In genomic region chrX:151518181-151518580, GRCm38 (mm10) we compare ENCODE assay signal across 25 mouse cellular contexts. TPM values are rescaled to one million over a fixed set of nuclear protein-coding genes. Genes with fewer than 3 reads are reported as not detected.
DNase-seq lines count a peak whose midpoint lies in the region; ATAC-seq and TF ChIP-seq lines count a peak whose summit lies in the region.
"Had no signal": no experiment of that assay in that cellular context is flagged by ENCODE, and none has a peak within 500 bp of the region (broad histone marks: within the 10 kb centered on the region; RNA-seq: fewer than 3 reads in every experiment).

No protein-coding gene starts in this region.

- H3K36me3 ChIP-seq in MEL (ENCODE audit: control insufficient read depth in 1 of 2, insufficient read depth in 2 of 2, low read length in 2 of 2): peaks cover 0 to 26% of the 10 kb centered on the region in 2 experiments; a peak in 2 of 4 replicates
- H3K36me3 ChIP-seq in liver, embryonic 14.5 days (replicated peaks; ENCODE audit: control insufficient read depth, insufficient read depth, low read depth): no peaks in the 10 kb centered on the region
- H3K36me3 ChIP-seq in hindbrain, embryonic 12.5 days: no peaks in the 10 kb centered on the region
- no peaks in the 10 kb centered on the region for H3K36me3 ChIP-seq in hindbrain, embryonic 16.5 days (ENCODE audit: control insufficient read depth, insufficient read depth, low read length)
- H3K36me3 ChIP-seq: heart, embryonic 13.5 days had no signal

- H3K27ac ChIP-seq in MEL (ENCODE audit: control insufficient read depth, low read depth, low read length): no peak overlapping the region
- no peak overlapping the region for H3K27ac ChIP-seq in liver, embryonic 14.5 days
- no peak overlapping the region for H3K27ac ChIP-seq in hindbrain, embryonic 12.5 days
- H3K27ac ChIP-seq in hindbrain, embryonic 16.5 days (ENCODE audit: low read depth, low read length): no peak overlapping the region
- H3K27ac ChIP-seq: heart, embryonic 13.5 days; stomach, postnatal 0 days had no signal

- ATAC-seq in erythroblast, adult 5-6 weeks (replicated peaks; ENCODE audit: low FRiP score, poor library complexity, severe bottlenecking): peak; percentile 45
- no peak for ATAC-seq in liver, embryonic 14.5 days (ENCODE audit: insufficient read depth)
- ATAC-seq in hindbrain, embryonic 12.5 days (ENCODE audit: low FRiP score): no peak
- ATAC-seq in hindbrain, embryonic 16.5 days: no peak
- ATAC-seq: forebrain, embryonic 14.5 days; inflammation-experienced regulatory T-cells, adult 6 months had no signal

- TF ChIP-seq RAD21 in MEL (IDR thresholded peaks at IDR 0.05; ENCODE audit: low read depth, low read length): no peak

- DNase-seq in A20 (ENCODE audit: low read depth, low spot score) (peak; percentile 30), MEL (ENCODE audit: low read depth, low spot score) (peak; percentile 78)
- DNase-seq in liver, embryonic 14.5 days (ENCODE audit: low read depth in 3 of 3, low spot score in 3 of 3): peak; percentile 40 to 49 (median 45)
- DNase-seq in layer of hippocampus, adult 18-20 months (ENCODE audit: low spot score in 2 of 2): no peak
- no peak for DNase-seq in heart, adult 9 months (ENCODE audit: low spot score in 2 of 2)
- DNase-seq: adrenal gland, postnatal 36 days; cerebellum, adult 11-12 months; cerebellum, postnatal 14 days; gastrocnemius, postnatal 10 days; heart, adult 18-20 months; heart, postnatal 14 days; kidney, adult 18-20 months; kidney, postnatal 4 days; lung, adult 18-20 months; lung, postnatal 10 days; thymus, adult 2 months; thymus, postnatal 4 days had no signal

- H3K9ac ChIP-seq in MEL (ENCODE audit: control insufficient read depth, low read depth, low read length, poor library complexity, severe bottlenecking): no peak overlapping the region
- H3K9ac ChIP-seq in liver, embryonic 14.5 days (replicated peaks): no peak overlapping the region
- H3K9ac ChIP-seq in hindbrain, embryonic 12.5 days: no peak overlapping the region
- no peak overlapping the region for H3K9ac ChIP-seq in hindbrain, embryonic 16.5 days (ENCODE audit: low read depth, low read length)
- H3K9ac ChIP-seq: heart, embryonic 13.5 days had no signal

- H3K4me1 ChIP-seq in MEL (ENCODE audit: control insufficient read depth in 1 of 2, insufficient read depth in 2 of 2, low read length in 2 of 2): peaks cover 9 to 19% of the 10 kb centered on the region in 2 experiments
- peaks cover 0 to 19% of the 10 kb centered on the region in 2 experiments; a peak in 3 of 4 replicates for H3K4me1 ChIP-seq in liver, embryonic 14.5 days (replicated peaks; ENCODE audit: control insufficient read depth in 2 of 2, insufficient read depth in 2 of 2, low read length in 1 of 2)
- no peaks in the 10 kb centered on the region for H3K4me1 ChIP-seq in hindbrain, embryonic 12.5 days
- peaks cover 3% of the 10 kb centered on the region for H3K4me1 ChIP-seq in hindbrain, embryonic 16.5 days (ENCODE audit: control insufficient read depth, insufficient read depth, low read depth, low read length)

- H3K79me2 ChIP-seq in MEL (ENCODE audit: control insufficient read depth, insufficient read depth, low read length, poor library complexity): peaks cover 12% of the 10 kb centered on the region

- no peaks in the 10 kb centered on the region for H3K27me3 ChIP-seq in MEL (ENCODE audit: control insufficient read depth in 1 of 2, insufficient read depth in 2 of 2, low read length in 2 of 2)
- no peaks in the 10 kb centered on the region for H3K27me3 ChIP-seq in liver, embryonic 14.5 days (ENCODE audit: control insufficient read depth, insufficient read depth, low read length)
- H3K27me3 ChIP-seq in hindbrain, embryonic 12.5 days: 0 out of 2 replicates have a peak, but pooled peaks cover 2% of the 10 kb centered on the region
- H3K27me3 ChIP-seq in hindbrain, embryonic 16.5 days (replicated peaks; ENCODE audit: control insufficient read depth, insufficient read depth, low read length): no peaks in the 10 kb centered on the region

- TF ChIP-seq POLR2A in MEL (IDR thresholded peaks at IDR 0.05; ENCODE audit: control insufficient read depth in 1 of 2, insufficient read depth in 1 of 2, low read depth in 1 of 2, low read length in 2 of 2, poor library complexity in 1 of 2): no peak

- 17% methylated on average over 1 of the region's 1 CpGs for WGBS in liver, embryonic 14.5 days (ENCODE audit: insufficient replicate concordance)
- 53% methylated on average over 1 of the region's 1 CpGs for WGBS in hindbrain, embryonic 12.5 days
- WGBS in hindbrain, embryonic 16.5 days: 40% methylated on average over 1 of the region's 1 CpGs

- no peak overlapping the region for H3K4me3 ChIP-seq in MEL (ENCODE audit: control insufficient read depth in 1 of 2, insufficient read depth in 1 of 2, low read depth in 2 of 2, low read length in 2 of 2)
- H3K4me3 ChIP-seq in liver, embryonic 14.5 days (ENCODE audit: insufficient read depth in 1 of 2, low read depth in 2 of 2, low read length in 2 of 2): peak overlapping the region in 1 of 2 experiments; percentile 14; a peak in 2 of 4 replicates
- H3K4me3 ChIP-seq in hindbrain, embryonic 12.5 days: no peak overlapping the region
- H3K4me3 ChIP-seq in hindbrain, embryonic 16.5 days (ENCODE audit: low read length): no peak overlapping the region
- H3K4me3 ChIP-seq: heart, embryonic 13.5 days had no signal

- TF ChIP-seq EP300 in MEL (IDR thresholded peaks at IDR 0.05; ENCODE audit: low read depth in 1 of 2, low read length in 2 of 2): no peak
- TF ChIP-seq EP300 in liver, embryonic 14.5 days (IDR thresholded peaks at IDR 0.05; ENCODE audit: low read depth): no peak

- H3K4me2 ChIP-seq in liver, embryonic 14.5 days (ENCODE audit: low read depth): peak overlapping the region; percentile 39
- H3K4me2 ChIP-seq in hindbrain, embryonic 12.5 days (replicated peaks): no peak overlapping the region
- H3K4me2 ChIP-seq in hindbrain, embryonic 16.5 days (ENCODE audit: low read length): no peak overlapping the region
- H3K4me2 ChIP-seq: heart, embryonic 13.5 days; midbrain, embryonic 11.5 days had no signal

- TF ChIP-seq CTCF in MEL (IDR thresholded peaks at IDR 0.05 in 2 of 3, conservative IDR thresholded peaks at IDR 0.05 in 1 of 3; ENCODE audit: control insufficient read depth in 1 of 3, insufficient read depth in 1 of 3, low read depth in 2 of 3, low read length in 3 of 3, poor library complexity in 1 of 3, severe bottlenecking in 1 of 3): no peak
- no peak for TF ChIP-seq CTCF in liver, embryonic 14.5 days (IDR thresholded peaks at IDR 0.05; ENCODE audit: low read depth)

- H3K9me3 ChIP-seq in MEL (replicated peaks; ENCODE audit: insufficient read depth, low read length): no peaks in the 10 kb centered on the region
- no peaks in the 10 kb centered on the region for H3K9me3 ChIP-seq in liver, embryonic 14.5 days (ENCODE audit: control insufficient read depth, low read length)
- no peaks in the 10 kb centered on the region for H3K9me3 ChIP-seq in hindbrain, embryonic 12.5 days (replicated peaks)
- H3K9me3 ChIP-seq in hindbrain, embryonic 16.5 days (ENCODE audit: control insufficient read depth, low read length): 0 out of 2 replicates have a peak, but pooled peaks cover 3% of the 10 kb centered on the region
- H3K9me3 ChIP-seq: heart, embryonic 13.5 days had no signal

TF ChIP-seq in MEL, 35 proteins besides CTCF, POLR2A, EP300 and RAD21:
- peak; percentile 31; the same call in 1 of the 2 replicates for TF ChIP-seq TCF12 (IDR thresholded peaks at IDR 0.05; ENCODE audit: low read depth, low read length)
- no peak for TF ChIP-seq CHD1 (IDR thresholded peaks at IDR 0.05; ENCODE audit: low read depth, low read length)

RNA-seq across cellular contexts. Expression of gene Phf8, which starts 2.3 kb away (rescaled TPM):
- 13.6 and 15.7 TPM in 2 replicates for total RNA-seq in MEL (2012; rRNA removed)
- polyA plus RNA-seq in MEL (2012; ENCODE audit: insufficient read depth in 1 of 2, insufficient read length in 2 of 2, low read depth in 1 of 2, low replicate concordance in 2 of 2, missing spikeins in 1 of 2): 100 to 1,000 TPM in 1 of 2 experiments, 10 to 100 TPM in 1; 31.8 to 132 TPM
- total RNA-seq in erythroblast, adult 5-6 weeks (2015; ENCODE audit: low replicate concordance): 77.7 and 84.7 TPM in 2 replicates
- total RNA-seq in erythroblast, adult 5-6 weeks (2017; ENCODE audit: low replicate concordance): 70.3 and 75.4 TPM in 2 replicates
- 3.5 and 4.4 TPM in 2 replicates for polyA plus RNA-seq in liver, embryonic 14.5 days (2012; rRNA removed)
- 5.0 and 6.5 TPM in 2 replicates for polyA plus RNA-seq in liver, embryonic 14.5 days (2014; fragmentation: Nextera tagmentation; extraction: Ambion mirVana)
- 26.8 and 28.9 TPM in 2 replicates for polyA plus RNA-seq in hindbrain, embryonic 12.5 days (2016; fragmentation: Nextera tagmentation; extraction: Ambion mirVana)
- total RNA-seq in layer of hippocampus, adult 18-20 months (2021): 10 to 100 TPM; 28.8 to 34.3 TPM
- polyA plus RNA-seq in hindbrain, embryonic 16.5 days (2015; fragmentation: Nextera tagmentation; extraction: Ambion mirVana): 14.4 and 17.2 TPM in 2 replicates

Comparison
In these comparisons a context has a peak if more than half of its experiments do, and no peak if none do; other contexts are left out.
1. DNase-seq: peak in A20 (single experiment), MEL (single experiment) and liver, embryonic 14.5 days (3 of 3); none in layer of hippocampus, adult 18-20 months (0 of 2) and heart, adult 9 months (0 of 2).